17 mouse cellular contexts compared by ENCODE assay signal in genomic region chr9:9144301-9145121, GRCm38 (mm10).
DNase-seq lines count a peak whose midpoint lies in the region; ATAC-seq lines count a peak whose summit lies in the region.
"Had no signal": no experiment of that assay in that cellular context is flagged by ENCODE, and none has a peak within 500 bp of the region (broad histone marks: within the 10 kb centered on the region; RNA-seq: fewer than 3 reads in every experiment).

No protein-coding gene starts in this region.

- no peak overlapping the region for H3K9ac ChIP-seq in kidney, embryonic 14.5 days (ENCODE audit: low read depth, low read length)
- no peak overlapping the region for H3K9ac ChIP-seq in limb, embryonic 13.5 days
- no peak overlapping the region for H3K9ac ChIP-seq in midbrain, embryonic 15.5 days
- no peak overlapping the region for H3K9ac ChIP-seq in forebrain, embryonic 16.5 days (replicated peaks; ENCODE audit: low read depth, low read length)
- H3K9ac ChIP-seq: embryonic facial prominence, embryonic 15.5 days; forebrain, embryonic 12.5 days; liver, embryonic 14.5 days had no signal

- no peaks in the 10 kb centered on the region for H3K36me3 ChIP-seq in kidney, embryonic 14.5 days (ENCODE audit: control insufficient read depth, insufficient read depth, low read length)
- H3K36me3 ChIP-seq in limb, embryonic 13.5 days = no peaks in the 10 kb centered on the region
- H3K36me3 ChIP-seq in midbrain, embryonic 15.5 days (replicated peaks) = no peaks in the 10 kb centered on the region
- no peaks in the 10 kb centered on the region for H3K36me3 ChIP-seq in forebrain, embryonic 16.5 days (ENCODE audit: control insufficient read depth, insufficient read depth)
- H3K36me3 ChIP-seq: embryonic facial prominence, embryonic 15.5 days; forebrain, embryonic 12.5 days; hindbrain, embryonic 10.5 days had no signal

- ATAC-seq in kidney, embryonic 14.5 days (ENCODE audit: low FRiP score, low TSS enrichment) = no peak
- no peak for ATAC-seq in limb, embryonic 13.5 days (ENCODE audit: low FRiP score, low read depth)
- no peak for ATAC-seq in midbrain, embryonic 15.5 days (replicated peaks)
- ATAC-seq in forebrain, embryonic 16.5 days = no peak

- H3K4me2 ChIP-seq in kidney, embryonic 14.5 days (replicated peaks; ENCODE audit: low read depth, low read length) = no peak overlapping the region
- H3K4me2 ChIP-seq in limb, embryonic 13.5 days (replicated peaks) = no peak overlapping the region
- no peak overlapping the region for H3K4me2 ChIP-seq in midbrain, embryonic 15.5 days
- no peak overlapping the region for H3K4me2 ChIP-seq in forebrain, embryonic 16.5 days (ENCODE audit: low read length)
- H3K4me2 ChIP-seq: embryonic facial prominence, embryonic 15.5 days; forebrain, embryonic 12.5 days had no signal

- no peak overlapping the region for H3K4me3 ChIP-seq in kidney, embryonic 14.5 days (ENCODE audit: low read length)
- no peak overlapping the region for H3K4me3 ChIP-seq in limb, embryonic 13.5 days
- no peak overlapping the region for H3K4me3 ChIP-seq in midbrain, embryonic 15.5 days
- no peak overlapping the region for H3K4me3 ChIP-seq in forebrain, embryonic 16.5 days (replicated peaks; ENCODE audit: low read length)
- H3K4me3 ChIP-seq: embryonic facial prominence, embryonic 15.5 days; forebrain, embryonic 12.5 days; hindbrain, embryonic 10.5 days had no signal

- H3K27ac ChIP-seq in kidney, embryonic 14.5 days (ENCODE audit: low read depth, low read length) = no peak overlapping the region
- H3K27ac ChIP-seq in limb, embryonic 13.5 days = peak overlapping the region; percentile 10; the same call in 1 of the 2 replicates
- H3K27ac ChIP-seq in midbrain, embryonic 15.5 days = no peak overlapping the region
- H3K27ac ChIP-seq in forebrain, embryonic 16.5 days (ENCODE audit: low read length) = no peak overlapping the region
- H3K27ac ChIP-seq: forebrain, embryonic 12.5 days; hindbrain, embryonic 10.5 days; liver, embryonic 14.5 days; stomach, postnatal 0 days had no signal

- 83% methylated on average over 7 of the region's 7 CpGs for WGBS in kidney, embryonic 14.5 days
- 75% methylated on average over 7 of the region's 7 CpGs for WGBS in limb, embryonic 13.5 days
- WGBS in midbrain, embryonic 15.5 days = 93% methylated on average over 7 of the region's 7 CpGs
- WGBS in forebrain, embryonic 16.5 days = 94% methylated on average over 7 of the region's 7 CpGs

- DNase-seq in kidney, adult 11 months = peak; percentile 72
- DNase-seq in brain, adult 2 months (ENCODE audit: low read depth, low spot score) = peak; percentile 17
- peak; percentile 83 for DNase-seq in kidney, adult 9 months
- no peak for DNase-seq in urinary bladder, adult 2 months (ENCODE audit: low spot score)
- DNase-seq: adrenal gland, adult 8-10 months; cerebellum, adult 2 months; midbrain, embryonic 14.5 days; right cerebral cortex, postnatal 14 days had no signal

- H3K4me1 ChIP-seq in kidney, embryonic 14.5 days (ENCODE audit: control insufficient read depth, insufficient read depth, low read length) = no peaks in the 10 kb centered on the region
- H3K4me1 ChIP-seq in limb, embryonic 13.5 days = peaks cover 58% of the 10 kb centered on the region
- H3K4me1 ChIP-seq in midbrain, embryonic 15.5 days = no peaks in the 10 kb centered on the region
- no peaks in the 10 kb centered on the region; the same call in 1 of the 2 replicates for H3K4me1 ChIP-seq in forebrain, embryonic 16.5 days (replicated peaks; ENCODE audit: control insufficient read depth, insufficient read depth, low read length)

- no peaks in the 10 kb centered on the region for H3K9me3 ChIP-seq in kidney, embryonic 14.5 days (ENCODE audit: control insufficient read depth, low read length)
- no peaks in the 10 kb centered on the region for H3K9me3 ChIP-seq in limb, embryonic 13.5 days
- H3K9me3 ChIP-seq in midbrain, embryonic 15.5 days = no peaks in the 10 kb centered on the region
- no peaks in the 10 kb centered on the region for H3K9me3 ChIP-seq in forebrain, embryonic 16.5 days (ENCODE audit: control insufficient read depth, low read length)
- H3K9me3 ChIP-seq: embryonic facial prominence, embryonic 15.5 days; forebrain, embryonic 12.5 days; hindbrain, embryonic 10.5 days had no signal

- no peaks in the 10 kb centered on the region for H3K27me3 ChIP-seq in kidney, embryonic 14.5 days (ENCODE audit: control insufficient read depth, insufficient read depth, low read length)
- H3K27me3 ChIP-seq in limb, embryonic 13.5 days = no peaks in the 10 kb centered on the region
- H3K27me3 ChIP-seq in midbrain, embryonic 15.5 days (replicated peaks) = no peaks in the 10 kb centered on the region
- no peaks in the 10 kb centered on the region for H3K27me3 ChIP-seq in forebrain, embryonic 16.5 days (replicated peaks; ENCODE audit: control insufficient read depth, insufficient read depth, low read length)
- H3K27me3 ChIP-seq: embryonic facial prominence, embryonic 15.5 days; forebrain, embryonic 12.5 days had no signal
